ENCODE assay signal across 17 mouse cellular contexts in the genomic region with DNA sequence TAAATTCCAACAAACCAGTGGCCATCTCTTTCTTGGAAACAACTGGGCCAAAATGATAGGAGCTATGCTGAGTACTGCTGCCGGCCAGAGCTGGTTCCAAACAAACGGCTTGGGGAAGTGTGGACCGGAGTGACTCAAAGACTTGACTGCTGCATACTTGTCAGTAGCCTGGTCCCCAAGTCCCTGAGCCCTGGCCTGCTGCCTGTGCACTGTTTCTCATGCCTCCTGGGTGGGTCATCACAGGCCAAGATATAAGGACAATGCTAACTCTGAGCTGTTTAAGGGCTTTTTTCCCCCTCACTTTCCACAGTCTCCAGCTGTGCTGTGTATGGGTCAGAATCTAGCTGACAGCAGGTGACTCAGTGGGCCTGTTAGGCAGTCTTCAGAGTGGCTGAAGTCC.
"Had no signal": no experiment of that assay in that cellular context is flagged by ENCODE, and none has a peak within 500 bp of the region (broad histone marks: within the 10 kb centered on the region; RNA-seq: fewer than 3 reads in every experiment).

No protein-coding gene starts in this region.

- ATAC-seq: lung, postnatal 0 days; midbrain, embryonic 13.5 days; midbrain, embryonic 15.5 days had no signal

- H3K27ac ChIP-seq: lung, embryonic 15.5 days; macrophage; midbrain, embryonic 13.5 days; midbrain, embryonic 15.5 days; neural tube, embryonic 12.5 days; stomach, embryonic 15.5 days; stomach, postnatal 0 days had no signal

- H3K4me3 ChIP-seq: lung, embryonic 15.5 days; megakaryocyte, embryonic 14.5 days; midbrain, embryonic 13.5 days; midbrain, embryonic 15.5 days; neural tube, embryonic 12.5 days; stomach, embryonic 15.5 days had no signal

- H3K4me2 ChIP-seq: lung, embryonic 15.5 days; midbrain, embryonic 11.5 days; midbrain, embryonic 13.5 days; midbrain, embryonic 15.5 days; neural tube, embryonic 12.5 days; stomach, embryonic 15.5 days had no signal

- H3K9ac ChIP-seq: lung, embryonic 15.5 days; midbrain, embryonic 13.5 days; midbrain, embryonic 15.5 days; neural tube, embryonic 12.5 days; stomach, embryonic 15.5 days had no signal

- H3K27me3 ChIP-seq: lung, embryonic 15.5 days; megakaryocyte, embryonic 14.5 days; midbrain, embryonic 13.5 days; midbrain, embryonic 15.5 days; neural tube, embryonic 12.5 days; stomach, embryonic 15.5 days had no signal

- DNase-seq: lung, adult 2 months; lung, postnatal 14 days; lung, postnatal 36 days; right cerebral cortex, postnatal 14 days; thymus, adult 2 months; thymus, postnatal 25 days; thymus, postnatal 4 days had no signal

- H3K9me3 ChIP-seq: lung, embryonic 15.5 days; megakaryocyte, embryonic 14.5 days; midbrain, embryonic 13.5 days; midbrain, embryonic 15.5 days; neural tube, embryonic 12.5 days; stomach, embryonic 15.5 days had no signal

- H3K36me3 ChIP-seq: lung, embryonic 15.5 days; midbrain, embryonic 13.5 days; midbrain, embryonic 15.5 days; neural tube, embryonic 12.5 days; stomach, embryonic 15.5 days had no signal

- H3K4me1 ChIP-seq: lung, embryonic 15.5 days; megakaryocyte, embryonic 14.5 days; midbrain, embryonic 13.5 days; midbrain, embryonic 15.5 days; neural tube, embryonic 12.5 days; stomach, embryonic 15.5 days had no signal
